Mouse (Mus musculus) megakaryocyte progenitor cell, adult 5-6 weeks (primary cell): Measurements from ENCODE around the gene Tmem80. TPM values are rescaled to one million over a fixed set of nuclear protein-coding genes. Genes with fewer than 3 reads are reported as not detected.

Source experiments
- ATAC-seq: replicated peaks from 2 replicates; pipeline ENCODE4 v1.8.0; 2016; ENCODE audit warnings: mild to moderate bottlenecking, moderate TSS enrichment, inconsistent platforms; ENCODE audit not compliant: poor library complexity
- total RNA-seq, 2 experiments: library from RNA; stranded (forward) in 1 of 2; stranded (reverse) in 1 of 2; fragments of 157-497, 149-512 nt in 1 of 2; fragments of 200-1000 nt in 1 of 2; gene quantifications; 2 replicates each; pipeline versions ENCODE4 v1.2.3 to v1.2.4; 2015 to 2017

The Tmem80 gene
- total RNA-seq, 2 experiments from 2014 or later, result 9.1 to 11.1 TPM

GRCm38 (mm10) chr7:141319446-141319845 lies 8.1 kb upstream of the Tmem80 start:
- ATAC-seq, result no peak

- no peak for ATAC-seq
Measured at GRCm38 (mm10) chr7:141324686-141325085, 2.9 kb upstream of the Tmem80 start.

- no peak for ATAC-seq
Measured at GRCm38 (mm10) chr7:141326546-141327446, 743 bp upstream of the Tmem80 start.

- ATAC-seq, result no peak; the same call in 1 of the 2 replicates
Measured at GRCm38 (mm10) chr7:141328373-141328990, 943 bp downstream of the Tmem80 start.

- no peak for ATAC-seq
Measured at GRCm38 (mm10) chr7:141330706-141331105, 3.2 kb downstream of the Tmem80 start.

GRCm38 (mm10) chr7:141331990-141332389 lies 4.5 kb downstream of the Tmem80 start:
- no peak for ATAC-seq

- no peak for ATAC-seq
Measured at GRCm38 (mm10) chr7:141335044-141335579, 7.6 kb downstream of the Tmem80 start.

GRCm38 (mm10) chr7:141335682-141336081 lies 8.1 kb downstream of the Tmem80 start:
- ATAC-seq, result no peak

GRCm38 (mm10) chr7:141336296-141336695 lies 8.8 kb downstream of the Tmem80 start:
- no peak for ATAC-seq

GRCm38 (mm10) chr7:141337716-141338416 lies 10.3 kb downstream of the Tmem80 start:
- ATAC-seq, result no peak

- ATAC-seq, result peak; percentile 85
Measured at GRCm38 (mm10) chr7:141338576-141339131, 11.1 kb downstream of the Tmem80 start, which contains the start of gene Eps8l2. Gene Eps8l2 (plus strand): TSS chr7:141338880.

GRCm38 (mm10) chr7:141339215-141339920 lies 11.8 kb downstream of the Tmem80 start:
- no peak for ATAC-seq

- ATAC-seq, result no peak
Measured at GRCm38 (mm10) chr7:141340023-141340422, 12.5 kb downstream of the Tmem80 start.

GRCm38 (mm10) chr7:141340476-141340875 lies 12.9 kb downstream of the Tmem80 start:
- no peak for ATAC-seq

- no peak for ATAC-seq
Measured at GRCm38 (mm10) chr7:141341689-141342226, 14.2 kb downstream of the Tmem80 start.

GRCm38 (mm10) chr7:141343230-141343629 lies 15.7 kb downstream of the Tmem80 start:
- no peak for ATAC-seq

GRCm38 (mm10) chr7:141343696-141344095 lies 16.2 kb downstream of the Tmem80 start:
- ATAC-seq, result no peak

GRCm38 (mm10) chr7:141344787-141345186 lies 17.2 kb downstream of the Tmem80 start:
- no peak for ATAC-seq

GRCm38 (mm10) chr7:141351061-141351460 lies 23.5 kb downstream of the Tmem80 start:
- no peak for ATAC-seq

GRCm38 (mm10) chr7:141355051-141355450 lies 27.5 kb downstream of the Tmem80 start:
- no peak for ATAC-seq
